Mouse (Mus musculus) v-Abl transformed pro-B cells (cell line): ENCODE results near the gene Hnrnpf.

Experiments used
- in situ Hi-C, 2 experiments: fragments of 400-800 bp; cut with MboI; formaldehyde crosslinking; loops; one replicate each; pipeline ENCODE4 v1.15.1; 2025; ENCODE audit not compliant: unreplicated experiment in 2 of 2

Hnrnpf gene

GRCm38 (mm10) chr6:117943899-117944298 is 43.8 kb downstream of the Hnrnpf start:
- in situ Hi-C loops = loop anchor here in 1 of 2 experiments (25.0 kb wide), 1 partner anchor 243 kb away; the partner anchor contains the start of gene Ret

- in situ Hi-C loops = no loop called here
Observed at GRCm38 (mm10) chr6:117952330-117952729, 52.2 kb downstream of the Hnrnpf start.

- in situ Hi-C loops = no loop called here
Observed at GRCm38 (mm10) chr6:117956161-117956560, 56.0 kb downstream of the Hnrnpf start.

GRCm38 (mm10) chr6:117956851-117957501 is 56.9 kb downstream of the Hnrnpf start:
- in situ Hi-C loops = no loop called here

- in situ Hi-C loops = no loop called here
Observed at GRCm38 (mm10) chr6:117963201-117963600, 63.1 kb downstream of the Hnrnpf start.

- in situ Hi-C loops = no loop called here
Observed at GRCm38 (mm10) chr6:117966729-117967128, 66.6 kb downstream of the Hnrnpf start.
